Mouse (Mus musculus) small intestine, adult 2 months (tissue): ENCODE measurements around the gene Vstm5.

ENCODE experiments used
- CTCF ChIP-seq: fragments of 200-500 bp; IDR thresholded peaks from 2 replicates; pipeline ENCODE4 v1.5.1; 2012; ENCODE audit warnings: low read depth, mild to moderate bottlenecking, control low read depth, inconsistent platforms, low read length, moderate library complexity, mixed read lengths; ENCODE audit not compliant: insufficient replicate concordance, insufficient read length; ENCODE audit errors: extremely low read depth
- POLR2A ChIP-seq: fragments of 200-500 bp; IDR thresholded peaks from 2 replicates; pipeline ENCODE4 v1.6.1; 2012; ENCODE audit warnings: low read depth, mild to moderate bottlenecking, control low read depth, inconsistent platforms, low read length, moderate library complexity

DNA sequence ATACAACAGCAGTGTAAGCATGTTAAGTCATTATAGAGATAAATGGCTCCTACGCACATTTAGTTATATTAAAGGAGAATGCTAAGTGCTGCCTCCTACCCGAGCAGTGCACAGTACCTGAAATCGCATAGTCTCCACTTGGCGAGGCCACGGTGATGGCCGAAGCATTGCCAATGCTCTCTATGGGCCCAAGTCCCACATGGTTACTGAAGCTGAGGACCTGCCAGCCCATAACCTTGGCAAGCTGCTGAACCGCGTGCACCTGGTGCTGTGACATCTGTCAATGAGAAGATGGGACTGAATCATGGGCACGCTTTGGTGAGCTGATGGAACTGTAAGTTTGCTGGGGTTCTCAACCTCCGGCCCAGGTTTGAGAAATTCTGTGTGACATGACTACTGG lies 24.6 kb downstream of the Vstm5 start:
- no peak for TF ChIP-seq POLR2A
- no peak for TF ChIP-seq CTCF
